Mouse (Mus musculus) kidney, postnatal 10 days (tissue): ENCODE data around the gene Syne1.

Experiments used
- DNase-seq: peaks from one replicate; pipeline ENCODE4 v3.0.0; 2021; ENCODE audit warnings: mixed read lengths

The Syne1 gene

GRCm38 (mm10) chr10:5124757-5125156 lies 426.5 kb downstream of the Syne1 start:
- DNase-seq, result no peak

- DNase-seq, result no peak
These were observed 434.6 kb downstream of the Syne1 start for GRCm38 (mm10) chr10:5116720-5117119.

- DNase-seq, result no peak
These were observed 435.1 kb downstream of the Syne1 start for GRCm38 (mm10) chr10:5116155-5116554.

- DNase-seq, result no peak
These were observed 440.5 kb downstream of the Syne1 start for GRCm38 (mm10) chr10:5110773-5111172.

GRCm38 (mm10) chr10:5097754-5098137 lies 453.5 kb downstream of the Syne1 start:
- no peak for DNase-seq

- DNase-seq, result peak; percentile 72
These were observed 454.1 kb downstream of the Syne1 start for GRCm38 (mm10) chr10:5096996-5097753.

- DNase-seq, result no peak
These were observed 462.1 kb downstream of the Syne1 start for GRCm38 (mm10) chr10:5089133-5089532.

- DNase-seq, result no peak
These were observed 463.9 kb downstream of the Syne1 start for GRCm38 (mm10) chr10:5087336-5087735.

GRCm38 (mm10) chr10:5086329-5086728 lies 465.0 kb downstream of the Syne1 start:
- peak; percentile 15 for DNase-seq

- peak; percentile 9 for DNase-seq
These were observed 465.5 kb downstream of the Syne1 start for GRCm38 (mm10) chr10:5085792-5086191.

- no peak for DNase-seq
These were observed 467.6 kb downstream of the Syne1 start for GRCm38 (mm10) chr10:5083716-5084115.

GRCm38 (mm10) chr10:5079945-5080468 lies 471.3 kb downstream of the Syne1 start:
- peak; percentile 78 for DNase-seq

- no peak for DNase-seq
These were observed 475.6 kb downstream of the Syne1 start for GRCm38 (mm10) chr10:5075724-5076123.

- DNase-seq, result no peak
These were observed 479.2 kb downstream of the Syne1 start for GRCm38 (mm10) chr10:5072054-5072453.

- DNase-seq, result no peak
These were observed 480.4 kb downstream of the Syne1 start for GRCm38 (mm10) chr10:5070941-5071231.

GRCm38 (mm10) chr10:5070168-5070940 lies 480.9 kb downstream of the Syne1 start:
- no peak for DNase-seq

- no peak for DNase-seq
These were observed 482.5 kb downstream of the Syne1 start, which contains the start of gene Gm10097 for GRCm38 (mm10) chr10:5068676-5069265. Gm10097 (plus strand) TSS chr10:5069192.

- DNase-seq, result no peak
These were observed 484.2 kb downstream of the Syne1 start for GRCm38 (mm10) chr10:5067113-5067512.

GRCm38 (mm10) chr10:5059983-5060382 lies 491.3 kb downstream of the Syne1 start:
- no peak for DNase-seq

GRCm38 (mm10) chr10:5058876-5059275 lies 492.4 kb downstream of the Syne1 start:
- DNase-seq, result no peak

- no peak for DNase-seq
These were observed 493.6 kb downstream of the Syne1 start for GRCm38 (mm10) chr10:5057661-5058060.

- no peak for DNase-seq
These were observed 494.3 kb downstream of the Syne1 start for GRCm38 (mm10) chr10:5056940-5057339.

GRCm38 (mm10) chr10:5056243-5056735 lies 495.0 kb downstream of the Syne1 start:
- DNase-seq, result no peak
